Mouse (Mus musculus): ENCODE measurements around the gene Tjp1.

The Tjp1 gene

GRCm38 (mm10) chr7:65350348-65351079, 177.1 kb downstream of the Tjp1 start:
- DNase-seq = no peak

GRCm38 (mm10) chr7:65348540-65348939, 179.0 kb downstream of the Tjp1 start:
- no peak for DNase-seq

- no peak for DNase-seq
These were observed 182.3 kb downstream of the Tjp1 start for GRCm38 (mm10) chr7:65345314-65345713.

- DNase-seq = no peak
These were observed 189.9 kb downstream of the Tjp1 start for GRCm38 (mm10) chr7:65337581-65338270.

GRCm38 (mm10) chr7:65333081-65333760, 194.4 kb downstream of the Tjp1 start:
- DNase-seq = no peak

GRCm38 (mm10) chr7:65319047-65319725, 208.4 kb downstream of the Tjp1 start:
- peak; percentile 60 for DNase-seq

GRCm38 (mm10) chr7:65317418-65317817, 210.2 kb downstream of the Tjp1 start:
- DNase-seq = peak; percentile 65

GRCm38 (mm10) chr7:65315182-65315581, 212.4 kb downstream of the Tjp1 start:
- DNase-seq = peak; percentile 42

- DNase-seq = no peak
These were observed 230.6 kb downstream of the Tjp1 start for GRCm38 (mm10) chr7:65296675-65297589.

GRCm38 (mm10) chr7:65282886-65283285, 244.7 kb downstream of the Tjp1 start:
- no peak for DNase-seq

- no peak for DNase-seq
These were observed 245.6 kb downstream of the Tjp1 start for GRCm38 (mm10) chr7:65281960-65282359.

- no peak for DNase-seq
These were observed 246.4 kb downstream of the Tjp1 start for GRCm38 (mm10) chr7:65280944-65281912.

GRCm38 (mm10) chr7:65279277-65279676, 248.3 kb downstream of the Tjp1 start:
- peak; percentile 82 for DNase-seq

GRCm38 (mm10) chr7:65275761-65276160, 251.8 kb downstream of the Tjp1 start:
- no peak for DNase-seq

GRCm38 (mm10) chr7:65274216-65274615, 253.4 kb downstream of the Tjp1 start:
- DNase-seq = no peak

GRCm38 (mm10) chr7:65249656-65250055, 277.9 kb downstream of the Tjp1 start:
- DNase-seq = no peak
